Mouse (Mus musculus) spleen, adult 10 weeks (tissue): Measurements from ENCODE around the gene Olfr381. TPM values are rescaled to one million over a fixed set of nuclear protein-coding genes. Genes with fewer than 3 reads are reported as not detected.

Source experiments
- polyA plus RNA-seq: library from polyadenylated mRNA; stranded (reverse); fragments of 350-450 nt; fragmentation: Illumina TruSeq; extraction: RNeasy Lipid Tissue Mini Kit (QIAGEN cat#74804); gene quantifications from one replicate; pipeline ENCODE4 v1.2.3, GENCODE M21; 2015; ENCODE audit warnings: low replicate concordance; ENCODE audit not compliant: insufficient read depth

Gene Olfr381
- polyA plus RNA-seq, result not detected

GRCm38 (mm10) chr11:73491503-73491902 is at the start of gene Olfr381:
TSS of gene Olfr381 (minus strand) at chr11:73491603.

GRCm38 (mm10) chr11:73517097-73517496 is 25.7 kb upstream of the Olfr381 start, which contains the start of gene Olfr382:
TSS of gene Olfr382 (minus strand) at chr11:73517197.

GRCm38 (mm10) chr11:73457408-73457807 is 34.0 kb downstream of the Olfr381 start, which contains the start of gene Olfr380:
TSS of gene Olfr380 (minus strand) at chr11:73457508.

Other genes starting within 250 kb of the Olfr381 start
- 1.4 TPM for gene Trpv3, start 224.2 kb downstream of the Olfr381 start, polyA plus RNA-seq
- gene Aspa, start 162.0 kb downstream of the Olfr381 start, polyA plus RNA-seq, result 2.9 TPM
- gene Gm49340, start 161.9 kb downstream of the Olfr381 start, polyA plus RNA-seq, result not detected
- not detected for gene Spata22, start 161.9 kb downstream of the Olfr381 start, polyA plus RNA-seq
- gene Olfr20, start 140.8 kb downstream of the Olfr381 start, polyA plus RNA-seq, result not detected
- not detected for gene Olfr376, start 120.4 kb downstream of the Olfr381 start, polyA plus RNA-seq
- not detected for gene Olfr1, start 92.0 kb downstream of the Olfr381 start, polyA plus RNA-seq
- not detected for gene Olfr378, start 63.1 kb downstream of the Olfr381 start, polyA plus RNA-seq
- not detected for gene Olfr380, start 34.1 kb downstream of the Olfr381 start, polyA plus RNA-seq
- not detected for gene Olfr382, start 25.6 kb upstream of the Olfr381 start, polyA plus RNA-seq
- not detected for gene Olfr385, start 101.4 kb upstream of the Olfr381 start, polyA plus RNA-seq
- gene Olfr384, start 107.0 kb upstream of the Olfr381 start, polyA plus RNA-seq, result not detected
- gene Zfp735, start 197.2 kb upstream of the Olfr381 start, polyA plus RNA-seq, result not detected